Mouse (Mus musculus) kidney, postnatal 10 days (tissue): ENCODE measurements at regions not wholly inside any gene's neighbourhood (a gene's known extent, or its start where the extent isn't known, plus 50 kb on each side); places are given as distances from the start of the nearest gene placed in this dataset.
A peak's percentile ranks its signal among the peaks of the same experiment; 100 is the strongest.

Experiments
- DNase-seq: peaks from one replicate; pipeline ENCODE4 v3.0.0; 2021; ENCODE audit warnings: mixed read lengths

- DNase-seq: no peak
These were observed 83.7 kb upstream of the Ppp2r5a start for GRCm38 (mm10) chr1:191486766-191487165.

DNA sequence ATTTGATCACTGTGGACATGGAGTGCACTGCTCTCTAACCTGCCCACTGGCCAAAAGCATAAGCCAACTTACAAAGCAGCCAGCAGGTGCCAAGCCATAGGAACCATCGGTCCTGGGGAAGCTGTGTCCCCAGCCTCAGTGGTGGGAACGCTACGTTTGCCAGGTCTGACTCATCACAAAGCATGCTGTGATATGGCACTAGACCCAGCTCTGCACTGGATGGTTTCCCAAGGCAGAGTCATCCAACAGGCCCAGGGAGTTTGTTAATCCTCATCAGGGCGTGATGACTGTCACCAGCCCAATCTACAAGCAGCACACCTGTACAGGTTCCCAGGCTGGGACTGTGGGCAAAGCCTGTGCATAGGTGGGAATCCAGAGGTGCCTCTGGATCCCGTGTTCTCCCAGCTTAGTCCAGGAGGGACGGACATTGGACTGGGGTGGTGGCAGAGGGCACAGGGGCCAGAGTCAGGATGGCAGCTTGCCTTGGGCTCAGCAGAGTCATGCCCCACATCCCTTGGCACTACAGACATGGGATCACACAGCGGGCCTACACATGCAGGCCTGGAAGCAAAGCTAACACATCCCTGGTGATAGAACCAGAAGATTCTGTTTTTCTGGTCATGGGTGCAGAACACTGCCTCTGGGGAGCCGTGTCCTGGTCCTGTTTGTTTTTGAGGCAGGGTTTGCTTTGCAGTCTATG lies 81.8 kb upstream of the Ppp2r5a start:
- DNase-seq: no peak

DNA sequence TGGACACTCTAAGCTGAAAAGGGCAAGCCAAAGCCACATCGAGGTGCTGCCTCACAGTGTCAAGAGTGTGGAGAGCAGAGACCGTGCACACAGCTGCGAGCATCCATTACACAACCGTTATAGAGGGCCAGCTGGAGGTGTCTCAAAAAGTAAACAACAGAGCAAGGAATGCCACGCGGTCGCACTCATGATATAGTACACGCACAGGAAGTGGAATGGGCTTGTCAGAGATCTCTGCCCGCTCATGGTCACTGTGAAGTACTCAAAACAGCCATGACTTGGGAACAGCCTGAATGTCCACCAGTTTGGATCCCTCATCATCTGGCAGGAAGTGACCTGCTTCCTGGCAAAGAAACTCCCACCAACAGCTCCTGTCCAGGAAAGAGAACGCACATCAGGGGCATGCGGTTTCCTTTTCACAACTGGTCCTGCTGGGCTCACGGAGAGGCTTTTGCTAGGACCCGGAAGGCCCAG lies 76.9 kb upstream of the Ppp2r5a start:
- DNase-seq: peak; percentile 70

DNA sequence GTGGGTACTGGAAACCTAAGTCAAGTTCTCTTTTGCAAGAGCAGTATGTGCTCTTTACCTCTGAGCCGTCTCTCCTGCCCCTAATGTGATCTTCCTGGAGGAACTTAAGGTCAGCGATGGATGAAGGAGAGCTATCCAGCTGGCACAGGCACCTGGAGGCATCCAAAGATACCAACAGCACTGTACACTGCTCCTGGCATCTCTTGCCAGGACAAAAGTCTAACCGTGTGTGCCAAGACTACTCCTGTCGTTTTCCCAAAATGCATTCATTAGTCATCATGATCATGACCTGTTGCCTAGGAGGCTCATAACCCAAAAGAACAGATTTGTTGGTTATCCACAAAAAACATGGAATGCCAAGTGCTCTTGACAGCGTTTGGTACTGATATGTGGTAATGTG lies 69.5 kb upstream of the Ppp2r5a start:
- no peak for DNase-seq

DNA sequence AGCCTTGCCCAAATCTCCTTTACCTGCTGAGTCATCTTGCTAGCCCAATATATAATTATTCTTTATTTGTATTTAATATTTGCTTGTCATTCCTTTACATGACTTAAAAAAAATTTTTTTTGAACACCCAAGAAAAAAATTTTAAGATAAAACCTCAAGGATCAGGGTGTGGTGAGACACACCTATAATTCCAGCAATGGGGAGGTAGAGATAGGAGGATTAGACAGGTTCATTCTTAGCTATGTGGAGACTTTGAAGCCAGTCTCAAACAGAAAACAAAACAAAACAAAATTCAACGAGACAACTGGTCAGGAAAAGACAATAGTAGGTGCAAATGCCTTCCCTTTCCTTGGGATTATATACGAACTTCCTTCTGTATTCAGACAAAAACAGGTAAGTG lies 68.4 kb upstream of the Ppp2r5a start:
- DNase-seq: no peak

DNA sequence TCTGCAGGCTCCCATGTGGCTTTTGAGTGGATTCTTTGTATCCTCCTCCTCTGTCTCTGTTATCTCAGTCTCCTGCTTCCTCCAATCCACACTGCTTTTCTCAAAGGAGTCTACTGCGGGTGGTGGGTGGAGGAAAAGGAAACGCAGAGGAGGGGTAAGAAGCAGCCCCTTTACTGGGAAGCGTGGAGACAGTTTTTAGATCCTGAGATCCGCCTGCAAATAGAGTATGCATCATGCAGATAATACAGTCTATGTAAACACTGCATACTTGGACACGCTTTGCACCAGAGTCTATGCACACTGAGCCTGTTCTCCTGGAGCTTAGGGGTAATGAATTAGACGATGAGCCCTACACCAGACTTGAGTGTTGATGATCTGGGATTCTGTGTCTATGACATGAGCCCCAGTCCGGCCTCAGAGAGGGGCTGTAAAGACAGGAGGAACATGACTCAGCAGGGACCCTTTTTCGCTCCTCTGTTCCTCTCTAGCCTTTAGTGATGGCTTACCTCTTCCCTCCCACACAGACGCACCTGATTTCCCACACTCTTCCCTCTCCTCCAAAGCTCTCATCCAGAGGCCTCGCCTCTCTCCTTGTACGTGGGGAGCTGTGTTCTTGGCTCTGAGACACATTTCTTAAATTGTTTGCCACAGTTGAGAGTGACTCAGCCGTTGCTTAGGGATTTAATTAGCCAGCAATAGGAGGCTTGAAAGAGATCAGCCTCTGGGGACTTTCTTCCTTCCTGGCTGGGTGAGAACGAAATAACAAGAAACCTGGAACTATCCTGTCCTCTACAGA lies 67.3 kb upstream of the Ppp2r5a start:
- DNase-seq: no peak

- no peak for DNase-seq
These were observed 65.9 kb upstream of the Ppp2r5a start for GRCm38 (mm10) chr1:191468837-191469529.

DNA sequence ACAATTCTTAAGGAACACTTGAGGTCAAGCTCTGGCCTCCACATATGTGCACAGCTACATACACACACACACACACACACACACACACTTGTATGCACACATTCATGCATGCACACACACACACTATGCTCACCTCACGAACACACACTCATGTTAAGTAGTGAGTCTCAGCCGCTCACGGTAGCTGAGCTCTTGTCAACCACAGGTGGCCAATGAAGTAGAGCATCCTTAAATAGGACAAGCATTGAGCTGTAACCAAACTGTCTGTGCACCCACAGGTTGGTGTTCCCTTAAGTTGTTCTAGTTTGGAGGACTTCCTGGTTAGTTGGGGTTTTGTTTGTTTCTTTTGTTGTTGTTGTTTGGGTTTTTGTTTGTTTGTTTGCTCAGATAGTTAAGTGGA lies 63.2 kb upstream of the Ppp2r5a start:
- no peak for DNase-seq

DNA sequence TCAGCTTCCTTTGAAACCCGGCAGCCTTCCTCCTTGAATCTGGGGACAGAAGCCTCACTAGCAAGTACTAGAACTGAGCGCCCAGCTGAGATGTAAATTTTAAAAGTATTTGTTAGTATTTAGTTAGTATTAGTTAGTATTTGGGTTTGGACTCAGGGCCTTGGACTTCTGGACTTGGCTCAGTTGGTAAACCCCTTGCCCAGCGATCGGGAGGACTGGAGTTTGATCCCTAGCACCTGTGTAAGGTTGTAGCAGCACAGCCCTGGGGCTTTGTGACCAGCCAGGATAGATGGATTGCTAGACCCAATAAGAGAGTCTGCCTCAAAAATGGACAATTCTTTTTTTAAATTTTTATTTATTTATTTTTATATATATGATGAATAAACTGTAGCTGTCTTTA lies 62.7 kb upstream of the Ppp2r5a start:
- DNase-seq: no peak

DNA sequence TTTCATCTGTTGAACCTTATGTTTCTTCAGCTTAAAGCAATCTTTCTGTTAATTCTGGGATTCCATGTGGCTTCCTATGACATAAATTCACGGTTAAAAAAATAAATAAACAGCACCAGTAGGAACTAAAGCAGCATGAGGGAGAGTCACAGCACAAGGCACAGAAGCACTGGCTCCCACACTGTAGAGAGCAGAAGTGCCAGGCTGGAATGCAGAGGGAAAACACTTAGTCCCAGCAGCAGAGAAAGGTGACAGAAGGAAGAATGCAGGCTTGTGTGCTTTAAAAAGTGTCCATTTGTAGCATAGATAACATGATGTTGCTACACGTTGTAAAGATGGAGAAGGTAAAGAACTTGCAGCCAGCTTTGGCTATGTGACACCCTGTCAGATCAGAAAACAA lies 62.1 kb upstream of the Ppp2r5a start:
- DNase-seq: no peak

GRCm38 (mm10) chr1:191461811-191462491 lies 58.9 kb upstream of the Ppp2r5a start:
- peak; percentile 71 for DNase-seq

GRCm38 (mm10) chr1:191459066-191459465 lies 56.0 kb upstream of the Ppp2r5a start:
- no peak for DNase-seq

DNA sequence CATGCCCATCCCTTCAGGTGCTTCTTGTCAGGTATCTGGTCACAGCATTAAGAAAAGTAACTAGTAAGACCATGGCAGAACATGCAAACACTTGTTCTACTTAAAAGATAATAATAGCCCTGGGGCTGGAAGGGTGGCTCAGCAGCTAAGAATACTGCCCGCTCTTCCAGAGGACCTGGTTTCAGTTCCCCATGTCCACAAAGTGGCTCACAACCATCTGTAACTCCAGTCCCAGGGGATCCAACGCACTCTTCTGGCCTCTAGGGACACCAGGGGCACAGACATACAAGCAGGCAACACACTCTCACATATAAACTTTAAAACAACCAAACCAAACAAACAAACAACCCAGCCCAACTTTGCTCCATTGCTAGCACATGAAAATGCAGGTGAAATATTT lies 55.2 kb upstream of the Ppp2r5a start:
- DNase-seq: no peak

DNA sequence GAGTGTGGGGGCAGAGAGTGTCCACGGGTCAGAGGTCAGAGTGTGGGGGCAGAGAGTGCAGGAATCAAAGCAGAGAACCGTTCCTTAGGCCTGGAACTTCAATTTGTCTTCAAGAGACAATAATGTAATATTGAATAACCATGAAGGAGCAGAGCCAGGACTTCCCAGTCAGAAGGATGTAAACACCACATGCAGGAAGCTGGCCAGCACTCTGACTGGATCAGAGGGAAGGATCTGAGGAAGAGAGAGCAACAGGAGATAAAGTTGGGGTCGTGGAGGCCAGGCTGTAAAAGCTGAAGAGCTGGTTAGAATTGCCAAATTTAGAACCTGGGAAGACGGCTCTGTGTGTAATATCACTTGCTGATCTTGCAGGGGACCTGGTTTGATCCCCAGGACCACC lies 54.0 kb upstream of the Ppp2r5a start:
- no peak for DNase-seq

- no peak for DNase-seq
These were observed 51.5 kb upstream of the Ppp2r5a start for GRCm38 (mm10) chr1:191454604-191455003.

GRCm38 (mm10) chr1:191453589-191453988 lies 50.5 kb upstream of the Ppp2r5a start:
- DNase-seq: peak; percentile 59
